ENCODE assay signal across 19 mouse cellular contexts in the genomic region with DNA sequence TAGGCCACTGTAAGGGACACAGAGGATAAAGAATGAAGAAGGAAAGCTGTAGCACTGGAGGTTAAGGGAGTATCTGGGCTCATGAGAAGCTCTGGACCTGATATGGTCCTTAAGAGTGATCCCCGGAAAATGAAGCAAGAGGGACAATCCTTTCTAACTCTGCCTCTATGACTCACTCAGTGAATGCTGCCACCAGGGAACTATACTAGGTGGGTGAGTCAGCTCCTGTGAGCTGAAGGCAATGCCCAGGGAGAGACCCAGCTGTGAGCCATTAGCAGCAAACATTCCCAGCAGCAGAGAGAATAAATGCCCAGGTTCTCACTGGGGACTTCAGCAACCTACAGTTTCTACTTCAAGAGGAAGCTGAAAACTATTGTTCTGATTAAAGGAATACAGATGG.
DNase-seq lines count a peak whose midpoint lies in the region; ATAC-seq lines count a peak whose summit lies in the region.
"Had no signal": no experiment of that assay in that cellular context is flagged by ENCODE, and none has a peak within 500 bp of the region (broad histone marks: within the 10 kb centered on the region; RNA-seq: fewer than 3 reads in every experiment).

No protein-coding gene starts in this region.

- H3K4me3 ChIP-seq in limb, embryonic 10.5 days, result no peak overlapping the region
- H3K4me3 ChIP-seq: heart, embryonic 12.5 days; limb, embryonic 15.5 days had no signal

- H3K27me3 ChIP-seq in limb, embryonic 10.5 days (ENCODE audit: low read depth, poor library complexity, severe bottlenecking), result no peaks in the 10 kb centered on the region
- H3K27me3 ChIP-seq: heart, embryonic 12.5 days; limb, embryonic 15.5 days had no signal

- H3K9me3 ChIP-seq in limb, embryonic 10.5 days (replicated peaks), result no peaks in the 10 kb centered on the region
- H3K9me3 ChIP-seq: limb, embryonic 15.5 days had no signal

- no peak overlapping the region for H3K27ac ChIP-seq in limb, embryonic 10.5 days
- H3K27ac ChIP-seq: limb, embryonic 15.5 days had no signal

- ATAC-seq in granulocyte monocyte progenitor cell, adult 5-6 weeks (replicated peaks; ENCODE audit: poor library complexity, severe bottlenecking), result no peak
- ATAC-seq: forebrain, embryonic 16.5 days; hindbrain, embryonic 16.5 days; intestine, postnatal 0 days; midbrain, embryonic 16.5 days had no signal

- no peaks in the 10 kb centered on the region for H3K36me3 ChIP-seq in limb, embryonic 10.5 days
- H3K36me3 ChIP-seq: heart, embryonic 12.5 days; limb, embryonic 15.5 days had no signal

- H3K4me1 ChIP-seq in limb, embryonic 10.5 days, result no peaks in the 10 kb centered on the region
- H3K4me1 ChIP-seq: heart, embryonic 12.5 days; limb, embryonic 15.5 days had no signal

- peak; percentile 60 to 79 for DNase-seq in adrenal gland, adult (ENCODE audit: inconsistent age in 2 of 2, low spot score in 1 of 2)
- no peak for DNase-seq in adrenal gland, adult 18-20 months (ENCODE audit: low spot score in 2 of 2)
- peak; percentile 4 for DNase-seq in layer of hippocampus, adult 9-11 months
- DNase-seq in layer of hippocampus, adult 18-20 months (ENCODE audit: low spot score in 2 of 2), result no peak
- DNase-seq in Muller cell, postnatal 12 days (ENCODE audit: inconsistent ontology term), result peak; percentile 77
- peak; percentile 46 to 63 for DNase-seq in adrenal gland, postnatal 36 days
- no peak for DNase-seq in limb, embryonic 10.5 days (ENCODE audit: low spot score)
- DNase-seq: cerebellum, postnatal 14 days; embryo, embryonic 11 days; heart, postnatal 36 days; kidney, postnatal 10 days; lung, postnatal 10 days had no signal

- WGBS in limb, embryonic 10.5 days, result 97% methylated on average over 1 of the region's 1 CpGs

Comparison
In these comparisons a context has a peak if more than half of its experiments do, and no peak if none do; other contexts are left out.
1. DNase-seq: peak in adrenal gland, adult (2 of 2), layer of hippocampus, adult 9-11 months (single experiment), Muller cell, postnatal 12 days (single experiment) and adrenal gland, postnatal 36 days (2 of 2); none in adrenal gland, adult 18-20 months (0 of 2), layer of hippocampus, adult 18-20 months (0 of 2) and limb, embryonic 10.5 days (single experiment).